Mouse (Mus musculus): Measurements from ENCODE around the gene Plxnd1. TPM values are rescaled to one million over a fixed set of nuclear protein-coding genes. Genes with fewer than 3 reads are reported as not detected.

Gene Plxnd1
- polyA plus RNA-seq, 1 experiment, result 66.1 TPM

DNA sequence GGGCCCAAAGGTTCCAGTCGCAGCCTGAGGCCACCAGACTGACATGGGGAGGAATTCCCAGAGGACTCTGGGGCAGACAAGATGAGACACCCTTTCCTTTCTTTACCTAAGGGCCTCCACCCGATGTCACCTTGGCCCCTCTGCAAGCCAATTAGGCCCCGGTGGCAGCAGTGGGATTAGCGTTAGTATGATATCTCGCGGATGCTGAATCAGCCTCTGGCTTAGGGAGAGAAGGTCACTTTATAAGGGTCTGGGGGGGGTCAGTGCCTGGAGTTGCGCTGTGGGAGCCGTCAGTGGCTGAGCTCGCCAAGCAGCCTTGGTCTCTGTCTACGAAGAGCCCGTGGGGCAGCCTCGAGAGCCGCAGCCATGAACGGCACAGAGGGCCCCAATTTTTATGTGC is 63.2 kb downstream of the Plxnd1 start, which contains the start of gene Rho:
Gene Rho, plus strand, starts transcription at position 110 of the 400 bp plus-strand sequence.
- 92% methylated on average over 14 of the region's 14 CpGs for WGBS
- Histone ChIP-seq H3K4me3 (ENCODE audit: extremely low read depth, insufficient read depth, insufficient read length) (no peak within 1 kb of the TSS), H3K4me1 (ENCODE audit: control insufficient read depth, insufficient read depth, insufficient read length) (no peaks in the 10 kb centered on the region), H3K27ac (ENCODE audit: insufficient read depth, low read length) (no peak within 1 kb of the TSS), H3K36me3 (ENCODE audit: control insufficient read depth, insufficient read depth, low read length) (no peaks in the 10 kb centered on the region), H3K27me3 (ENCODE audit: control insufficient read depth, insufficient read depth, low read length) (no peaks in the 10 kb centered on the region)
- no peak for TF ChIP-seq CTCF (IDR thresholded peaks at IDR 0.05; ENCODE audit: extremely low read depth, insufficient read depth, insufficient read length, insufficient replicate concordance)
- TF ChIP-seq POLR2A (IDR thresholded peaks at IDR 0.05; ENCODE audit: low read depth, low read length), result no peak
- DNase-seq (ENCODE audit: low read depth in 1 of 2, low spot score in 2 of 2), result no peak

GRCm38 (mm10) chr6:115930018-115930417 is 64.8 kb downstream of the Plxnd1 start:
- no peaks in the 10 kb centered on the region for H3K36me3 ChIP-seq (ENCODE audit: control insufficient read depth, insufficient read depth, low read length)
- DNase-seq (ENCODE audit: low read depth in 1 of 2, low spot score in 2 of 2), result no peak
- H3K4me1 ChIP-seq (ENCODE audit: control insufficient read depth, insufficient read depth, insufficient read length), result no peaks in the 10 kb centered on the region
- no peak overlapping the region for H3K27ac ChIP-seq (ENCODE audit: insufficient read depth, low read length)
- no peaks in the 10 kb centered on the region for H3K27me3 ChIP-seq (ENCODE audit: control insufficient read depth, insufficient read depth, low read length)
- no peak for TF ChIP-seq POLR2A (IDR thresholded peaks at IDR 0.05; ENCODE audit: low read depth, low read length)
- TF ChIP-seq CTCF (IDR thresholded peaks at IDR 0.05; ENCODE audit: extremely low read depth, insufficient read depth, insufficient read length, insufficient replicate concordance), result no peak
- H3K4me3 ChIP-seq (ENCODE audit: extremely low read depth, insufficient read depth, insufficient read length), result no peak overlapping the region
- 84% methylated on average over 5 of the region's 5 CpGs for WGBS

DNA sequence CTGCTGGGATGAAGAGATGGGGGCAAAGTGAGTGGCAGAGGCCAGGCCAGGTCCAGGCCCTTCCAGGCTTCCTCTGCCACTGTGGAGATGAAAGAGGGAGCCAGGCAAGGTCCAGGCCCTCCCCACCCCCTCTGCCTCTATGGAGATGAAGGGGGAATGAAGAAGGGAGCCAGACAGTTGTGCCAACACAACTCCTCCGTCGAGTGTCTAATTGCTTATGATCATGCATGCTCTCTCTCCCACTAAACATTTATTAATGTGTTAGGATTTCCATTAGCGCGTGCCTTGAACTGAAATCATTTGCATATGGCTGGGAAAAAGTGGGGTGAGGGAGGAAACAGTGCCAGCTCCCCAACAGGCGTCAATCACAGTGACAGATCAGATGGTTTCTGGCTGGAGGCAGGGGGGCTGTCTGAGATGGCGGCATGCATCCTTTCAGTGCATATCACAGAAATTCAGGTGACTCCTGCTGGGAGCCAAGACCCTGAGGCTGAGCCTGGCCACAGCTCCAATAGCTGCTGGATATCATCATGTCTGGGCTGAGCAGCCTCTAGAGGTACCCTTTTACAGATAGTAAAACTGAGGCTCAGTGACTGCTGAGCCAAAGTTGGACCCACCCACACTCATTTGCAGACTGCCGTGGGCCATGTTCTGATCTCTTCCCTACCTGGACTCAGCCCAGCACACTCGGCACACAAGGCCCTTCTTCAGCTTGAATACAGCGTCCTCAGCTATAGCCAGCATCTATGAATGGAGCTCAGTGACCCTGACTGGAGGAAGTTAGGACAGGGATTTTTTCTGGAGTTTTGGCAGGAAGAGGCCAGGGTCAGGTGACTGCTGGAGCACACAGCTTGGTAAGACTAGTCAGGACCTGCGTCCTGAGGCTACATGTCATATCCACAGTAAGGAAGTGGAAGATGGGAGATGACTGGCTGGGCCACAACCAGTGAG is 67.2 kb downstream of the Plxnd1 start:
- no peak for DNase-seq (ENCODE audit: low read depth in 1 of 2, low spot score in 2 of 2)
- no peaks in the 10 kb centered on the region for H3K36me3 ChIP-seq (ENCODE audit: control insufficient read depth, insufficient read depth, low read length)
- H3K4me3 ChIP-seq (ENCODE audit: extremely low read depth, insufficient read depth, insufficient read length), result no peak overlapping the region
- no peaks in the 10 kb centered on the region for H3K27me3 ChIP-seq (ENCODE audit: control insufficient read depth, insufficient read depth, low read length)
- no peak for TF ChIP-seq CTCF (IDR thresholded peaks at IDR 0.05; ENCODE audit: extremely low read depth, insufficient read depth, insufficient read length, insufficient replicate concordance)
- TF ChIP-seq POLR2A (IDR thresholded peaks at IDR 0.05; ENCODE audit: low read depth, low read length), result no peak
- H3K4me1 ChIP-seq (ENCODE audit: control insufficient read depth, insufficient read depth, insufficient read length), result no peaks in the 10 kb centered on the region
- H3K27ac ChIP-seq (ENCODE audit: insufficient read depth, low read length), result no peak overlapping the region
- WGBS, result 86% methylated on average over 10 of the region's 10 CpGs

- no peak for DNase-seq (ENCODE audit: low read depth in 1 of 2, low spot score in 2 of 2)
- WGBS, result 90% methylated on average over 10 of the region's 10 CpGs
- H3K36me3 ChIP-seq (ENCODE audit: control insufficient read depth, insufficient read depth, low read length), result no peaks in the 10 kb centered on the region
- no peaks in the 10 kb centered on the region for H3K27me3 ChIP-seq (ENCODE audit: control insufficient read depth, insufficient read depth, low read length)
- no peak for TF ChIP-seq POLR2A (IDR thresholded peaks at IDR 0.05; ENCODE audit: low read depth, low read length)
- TF ChIP-seq CTCF (IDR thresholded peaks at IDR 0.05; ENCODE audit: extremely low read depth, insufficient read depth, insufficient read length, insufficient replicate concordance), result no peak
- H3K4me1 ChIP-seq (ENCODE audit: control insufficient read depth, insufficient read depth, insufficient read length), result no peaks in the 10 kb centered on the region
- no peak overlapping the region for H3K27ac ChIP-seq (ENCODE audit: insufficient read depth, low read length)
- no peak overlapping the region for H3K4me3 ChIP-seq (ENCODE audit: extremely low read depth, insufficient read depth, insufficient read length)
Measured at GRCm38 (mm10) chr6:115926416-115926815, 68.4 kb downstream of the Plxnd1 start.

DNA sequence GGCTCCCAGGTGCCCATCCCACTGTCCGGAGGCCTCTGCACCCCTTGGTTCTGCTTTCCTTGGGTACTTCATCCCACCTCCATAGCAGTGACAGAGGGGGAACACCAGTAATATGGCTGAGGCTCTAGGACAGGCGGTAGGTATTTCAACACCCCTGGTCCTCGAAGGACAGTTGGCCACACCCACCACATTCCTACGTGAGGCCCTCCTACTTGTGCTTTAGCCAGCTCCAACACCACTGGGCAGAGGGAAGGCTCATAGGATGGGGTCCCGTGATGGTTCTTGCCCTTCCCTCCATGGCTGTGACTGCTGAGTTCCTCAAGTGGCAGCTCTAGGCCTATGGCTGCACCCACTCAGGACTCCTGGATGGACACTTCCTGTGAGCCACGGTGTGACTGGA is 70.0 kb downstream of the Plxnd1 start:
- H3K27ac ChIP-seq (ENCODE audit: insufficient read depth, low read length), result no peak overlapping the region

DNA sequence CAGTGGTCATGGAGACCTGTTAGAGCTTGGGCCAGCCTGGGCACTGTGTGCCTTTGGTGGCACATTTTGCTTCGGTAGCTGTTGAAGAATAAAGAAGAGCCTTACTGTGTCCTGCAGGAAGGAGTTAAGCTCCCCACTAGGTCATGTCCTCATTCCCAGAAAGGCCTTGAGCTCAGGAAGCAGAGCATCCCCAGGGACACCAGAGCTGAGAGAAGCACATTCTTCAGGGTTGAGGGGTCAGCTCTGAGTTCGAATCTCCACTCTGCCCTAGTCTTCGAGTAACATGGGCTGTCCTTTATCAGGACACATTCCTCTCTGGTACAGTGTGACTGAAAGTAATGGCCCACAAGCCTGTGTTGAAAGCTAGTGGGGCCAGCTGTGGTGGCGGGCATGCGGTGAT is 74.9 kb downstream of the Plxnd1 start:
- no peak for DNase-seq (ENCODE audit: low read depth in 1 of 2, low spot score in 2 of 2)
- no peaks in the 10 kb centered on the region for H3K36me3 ChIP-seq (ENCODE audit: control insufficient read depth, insufficient read depth, low read length)
- no peaks in the 10 kb centered on the region for H3K27me3 ChIP-seq (ENCODE audit: control insufficient read depth, insufficient read depth, low read length)
- H3K4me1 ChIP-seq (ENCODE audit: control insufficient read depth, insufficient read depth, insufficient read length), result no peaks in the 10 kb centered on the region; the same call in 1 of the 2 replicates
- no peak overlapping the region for H3K27ac ChIP-seq (ENCODE audit: insufficient read depth, low read length)
- TF ChIP-seq CTCF (IDR thresholded peaks at IDR 0.05; ENCODE audit: extremely low read depth, insufficient read depth, insufficient read length, insufficient replicate concordance), result no peak
- TF ChIP-seq POLR2A (IDR thresholded peaks at IDR 0.05; ENCODE audit: low read depth, low read length), result no peak
- WGBS, result 93% methylated on average over 5 of the region's 5 CpGs
- no peak overlapping the region for H3K4me3 ChIP-seq (ENCODE audit: extremely low read depth, insufficient read depth, insufficient read length)

More for the DNA sequence above, 70.0 kb downstream of the Plxnd1 start:
- no peak overlapping the region for H3K4me3 ChIP-seq (ENCODE audit: extremely low read depth, insufficient read depth, insufficient read length)
- no peaks in the 10 kb centered on the region for H3K4me1 ChIP-seq (ENCODE audit: control insufficient read depth, insufficient read depth, insufficient read length)
- no peak for TF ChIP-seq CTCF (IDR thresholded peaks at IDR 0.05; ENCODE audit: extremely low read depth, insufficient read depth, insufficient read length, insufficient replicate concordance)
- TF ChIP-seq POLR2A (IDR thresholded peaks at IDR 0.05; ENCODE audit: low read depth, low read length), result no peak
- no peaks in the 10 kb centered on the region for H3K36me3 ChIP-seq (ENCODE audit: control insufficient read depth, insufficient read depth, low read length)
- no peaks in the 10 kb centered on the region for H3K27me3 ChIP-seq (ENCODE audit: control insufficient read depth, insufficient read depth, low read length)
- DNase-seq (ENCODE audit: low read depth in 1 of 2, low spot score in 2 of 2), result no peak
- WGBS, result 87% methylated on average over 6 of the region's 6 CpGs

DNA sequence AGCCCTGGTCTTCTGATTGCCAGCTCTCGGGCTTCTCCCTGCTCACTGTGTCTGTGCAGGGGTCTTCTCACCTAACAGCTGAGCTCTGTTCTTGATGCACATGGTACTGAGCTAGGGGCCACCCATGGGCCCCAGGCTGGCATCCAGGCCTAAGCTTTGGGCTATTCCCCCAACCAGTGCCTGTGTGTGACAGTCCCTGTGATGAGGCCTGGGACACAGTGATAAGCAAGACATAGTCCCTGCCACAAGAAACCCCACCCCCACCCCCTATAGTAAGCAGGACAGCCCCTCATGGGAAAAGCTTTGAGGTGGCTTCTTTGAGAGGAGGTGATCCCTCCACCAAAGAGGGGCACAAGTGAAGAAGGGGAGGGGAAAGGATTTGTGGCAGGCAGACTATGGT is 76.2 kb downstream of the Plxnd1 start:
- no peak overlapping the region for H3K27ac ChIP-seq (ENCODE audit: insufficient read depth, low read length)
- 93% methylated on average over 1 of the region's 1 CpGs for WGBS
- no peaks in the 10 kb centered on the region for H3K27me3 ChIP-seq (ENCODE audit: control insufficient read depth, insufficient read depth, low read length)
- no peaks in the 10 kb centered on the region for H3K36me3 ChIP-seq (ENCODE audit: control insufficient read depth, insufficient read depth, low read length)
- no peak for DNase-seq (ENCODE audit: low read depth in 1 of 2, low spot score in 2 of 2)
- TF ChIP-seq POLR2A (IDR thresholded peaks at IDR 0.05; ENCODE audit: low read depth, low read length) (no peak), CTCF (IDR thresholded peaks at IDR 0.05; ENCODE audit: extremely low read depth, insufficient read depth, insufficient read length, insufficient replicate concordance) (no peak)
- H3K4me3 ChIP-seq (ENCODE audit: extremely low read depth, insufficient read depth, insufficient read length), result no peak overlapping the region
- no peaks in the 10 kb centered on the region; the same call in 1 of the 2 replicates for H3K4me1 ChIP-seq (ENCODE audit: control insufficient read depth, insufficient read depth, insufficient read length)
